Mouse (Mus musculus): ENCODE measurements around the gene Nudcd3. TPM values are rescaled to one million over a fixed set of nuclear protein-coding genes. Genes with fewer than 3 reads are reported as not detected.
"Not testable (repeated sequence)": the region's sequence is repeated elsewhere in the genome, so short reads cannot be mapped to it uniquely, and the experiment has no call there.

The Nudcd3 gene
- polyA plus RNA-seq, 1 experiment from 2014 or later: 38.6 TPM

DNA sequence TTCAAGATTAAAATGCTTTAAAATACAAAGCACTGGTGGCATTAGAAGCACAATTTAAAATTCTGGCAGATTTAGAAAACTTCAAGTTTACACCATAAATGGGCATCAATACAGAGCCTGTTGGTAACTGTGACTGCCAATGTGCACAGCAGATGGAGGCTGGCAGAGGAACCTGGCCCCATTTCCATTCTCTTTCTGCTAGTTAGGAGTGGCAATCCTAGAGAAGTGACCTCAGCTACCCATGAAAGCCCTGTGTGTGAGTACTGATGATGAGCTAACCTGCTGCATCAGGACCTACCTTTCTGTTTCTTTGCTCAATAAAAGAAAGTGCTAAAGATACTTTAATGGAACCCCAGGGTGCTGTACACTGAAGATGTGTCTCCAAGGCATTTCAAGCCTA, 90.2 kb downstream of the Nudcd3 start:
- H3K27ac ChIP-seq (ENCODE audit: low read depth): no peak overlapping the region
- H3K4me2 ChIP-seq: no peak overlapping the region
- DNase-seq (no peak), ATAC-seq (ENCODE audit: insufficient read depth) (no peak)
- H3K27me3 ChIP-seq (ENCODE audit: insufficient read depth, low read length): no peaks in the 10 kb centered on the region
- no peaks in the 10 kb centered on the region for H3K4me1 ChIP-seq (ENCODE audit: insufficient read depth)
- no peak overlapping the region for H3K4me3 ChIP-seq (ENCODE audit: low read depth, low read length)
- H3K9ac ChIP-seq: no peak overlapping the region
- no peak for TF ChIP-seq CTCF (IDR thresholded peaks at IDR 0.05; ENCODE audit: low read depth)
- peaks cover 49% of the 10 kb centered on the region for H3K36me3 ChIP-seq (ENCODE audit: insufficient read depth)
- H3K9me3 ChIP-seq (ENCODE audit: low read depth, low read length): no peaks in the 10 kb centered on the region

- ATAC-seq (ENCODE audit: insufficient read depth) (no peak), DNase-seq (no peak)
- Histone ChIP-seq H3K9me3 (ENCODE audit: low read depth, low read length) (no peaks in the 10 kb centered on the region), H3K9ac (no peak overlapping the region), H3K27me3 (ENCODE audit: insufficient read depth, low read length) (no peaks in the 10 kb centered on the region), H3K27ac (ENCODE audit: low read depth) (no peak overlapping the region), H3K36me3 (ENCODE audit: insufficient read depth) (peaks cover 43% of the 10 kb centered on the region), H3K4me1 (ENCODE audit: insufficient read depth) (no peaks in the 10 kb centered on the region), H3K4me3 (ENCODE audit: low read depth, low read length) (no peak overlapping the region), H3K4me2 (no peak overlapping the region)
- no peak for TF ChIP-seq CTCF (IDR thresholded peaks at IDR 0.05; ENCODE audit: low read depth)
- 88% methylated on average over 5 of the region's 5 CpGs for WGBS
Observed at GRCm38 (mm10) chr11:6108296-6108695, 91.9 kb downstream of the Nudcd3 start.

DNA sequence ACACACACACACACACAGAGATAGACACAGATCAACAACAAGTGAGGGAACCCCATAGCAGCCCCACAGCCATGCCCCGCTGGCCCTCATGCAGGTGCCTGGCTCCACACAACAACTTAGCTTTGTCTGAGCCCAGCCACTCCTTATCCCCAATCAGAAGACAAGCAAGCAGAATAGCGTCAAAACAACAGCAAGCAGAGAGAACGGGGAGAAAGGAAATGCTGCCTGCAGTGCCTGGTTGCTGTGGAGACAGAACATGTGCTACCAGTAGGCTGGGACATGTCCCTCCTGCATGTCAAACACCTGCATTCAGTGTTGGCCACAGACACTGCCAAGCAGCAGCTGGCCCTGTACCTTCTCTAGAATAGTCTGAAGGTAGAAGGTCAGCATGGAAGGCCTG, 92.5 kb downstream of the Nudcd3 start:
- H3K36me3 ChIP-seq (ENCODE audit: insufficient read depth): peaks cover 40% of the 10 kb centered on the region

GRCm38 (mm10) chr11:6104734-6105133, 95.5 kb downstream of the Nudcd3 start:
- Histone ChIP-seq H3K9ac (no peak overlapping the region), H3K4me3 (ENCODE audit: low read depth, low read length) (no peak overlapping the region), H3K27ac (ENCODE audit: low read depth) (no peak overlapping the region), H3K9me3 (ENCODE audit: low read depth, low read length) (no peaks in the 10 kb centered on the region), H3K36me3 (ENCODE audit: insufficient read depth) (peaks cover 21% of the 10 kb centered on the region), H3K27me3 (ENCODE audit: insufficient read depth, low read length) (no peaks in the 10 kb centered on the region), H3K4me2 (no peak overlapping the region), H3K4me1 (ENCODE audit: insufficient read depth) (no peaks in the 10 kb centered on the region)
- 81% methylated on average over 5 of the region's 5 CpGs for WGBS
- TF ChIP-seq CTCF (IDR thresholded peaks at IDR 0.05; ENCODE audit: low read depth): no peak
- ATAC-seq (ENCODE audit: insufficient read depth) (no peak), DNase-seq (no peak)

More for the DNA sequence above, 92.5 kb downstream of the Nudcd3 start:
- no peak overlapping the region for H3K4me3 ChIP-seq (ENCODE audit: low read depth, low read length)
- ATAC-seq (ENCODE audit: insufficient read depth): no peak
- H3K27me3 ChIP-seq (ENCODE audit: insufficient read depth, low read length): no peaks in the 10 kb centered on the region
- H3K27ac ChIP-seq (ENCODE audit: low read depth): no peak overlapping the region
- H3K4me1 ChIP-seq (ENCODE audit: insufficient read depth): no peaks in the 10 kb centered on the region
- no peak for TF ChIP-seq CTCF (IDR thresholded peaks at IDR 0.05; ENCODE audit: low read depth)
- no peak for DNase-seq
- H3K9me3 ChIP-seq (ENCODE audit: low read depth, low read length): no peaks in the 10 kb centered on the region
- WGBS: 78% methylated on average over 3 of the region's 3 CpGs
- no peak overlapping the region for H3K9ac ChIP-seq
- H3K4me2 ChIP-seq: no peak overlapping the region

DNA sequence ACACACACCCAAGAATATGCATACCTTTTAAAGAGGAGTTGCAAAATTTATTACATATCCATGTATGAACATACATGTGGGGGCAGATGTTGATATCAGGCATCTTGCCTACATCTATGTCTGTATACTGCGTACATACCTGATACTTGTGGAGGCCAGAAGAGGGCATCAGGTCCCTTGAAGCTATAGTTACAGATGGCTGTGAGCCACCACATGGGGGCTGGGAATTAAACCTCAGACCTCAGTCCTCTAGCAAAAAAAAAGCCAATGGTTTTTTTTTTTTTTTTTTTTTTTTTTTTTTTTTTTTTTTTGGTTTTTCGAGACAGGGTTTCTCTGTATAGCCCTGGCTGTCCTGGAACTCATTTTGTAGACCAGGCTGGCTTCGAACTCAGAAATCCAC, 103.6 kb downstream of the Nudcd3 start:
- not testable (repeated sequence) for H3K4me1 ChIP-seq (ENCODE audit: insufficient read depth)

GRCm38 (mm10) chr11:6086991-6087390, 113.2 kb downstream of the Nudcd3 start:
- H3K36me3 ChIP-seq (ENCODE audit: insufficient read depth): no peaks in the 10 kb centered on the region
- TF ChIP-seq CTCF (IDR thresholded peaks at IDR 0.05; ENCODE audit: low read depth): no peak
- no peak overlapping the region for H3K4me2 ChIP-seq
- H3K9ac ChIP-seq: no peak overlapping the region
- H3K27me3 ChIP-seq (ENCODE audit: insufficient read depth, low read length): no peaks in the 10 kb centered on the region
- peak; percentile 14 for DNase-seq
- ATAC-seq (ENCODE audit: insufficient read depth): no peak
- no peaks in the 10 kb centered on the region for H3K9me3 ChIP-seq (ENCODE audit: low read depth, low read length)
- no peaks in the 10 kb centered on the region for H3K4me1 ChIP-seq (ENCODE audit: insufficient read depth)
- no peak overlapping the region for H3K4me3 ChIP-seq (ENCODE audit: low read depth, low read length)
- H3K27ac ChIP-seq (ENCODE audit: low read depth): no peak overlapping the region
- 46% methylated on average over 4 of the region's 4 CpGs for WGBS

More for the DNA sequence above, 103.6 kb downstream of the Nudcd3 start:
- not testable (repeated sequence) for H3K36me3 ChIP-seq (ENCODE audit: insufficient read depth); H3K27me3 ChIP-seq (ENCODE audit: insufficient read depth, low read length); ATAC-seq (ENCODE audit: insufficient read depth); H3K9me3 ChIP-seq (ENCODE audit: low read depth, low read length); H3K4me2 ChIP-seq; H3K4me3 ChIP-seq (ENCODE audit: low read depth, low read length); DNase-seq; H3K9ac ChIP-seq; H3K27ac ChIP-seq (ENCODE audit: low read depth)
- 100% methylated on average over 2 of the region's 3 CpGs for WGBS

- H3K4me3 ChIP-seq (ENCODE audit: low read depth, low read length): no peak overlapping the region
- no peak overlapping the region for H3K27ac ChIP-seq (ENCODE audit: low read depth)
- no peaks in the 10 kb centered on the region for H3K36me3 ChIP-seq (ENCODE audit: insufficient read depth)
- no peak overlapping the region for H3K4me2 ChIP-seq
- DNase-seq: no peak
- H3K9ac ChIP-seq: no peak overlapping the region
- H3K27me3 ChIP-seq (ENCODE audit: insufficient read depth, low read length): no peaks in the 10 kb centered on the region
- 83% methylated on average over 2 of the region's 2 CpGs for WGBS
- no peak for ATAC-seq (ENCODE audit: insufficient read depth)
- H3K9me3 ChIP-seq (ENCODE audit: low read depth, low read length): no peaks in the 10 kb centered on the region
- no peak for TF ChIP-seq CTCF (IDR thresholded peaks at IDR 0.05; ENCODE audit: low read depth)
- no peaks in the 10 kb centered on the region for H3K4me1 ChIP-seq (ENCODE audit: insufficient read depth)
Observed at GRCm38 (mm10) chr11:6078737-6079136, 121.5 kb downstream of the Nudcd3 start.

DNA sequence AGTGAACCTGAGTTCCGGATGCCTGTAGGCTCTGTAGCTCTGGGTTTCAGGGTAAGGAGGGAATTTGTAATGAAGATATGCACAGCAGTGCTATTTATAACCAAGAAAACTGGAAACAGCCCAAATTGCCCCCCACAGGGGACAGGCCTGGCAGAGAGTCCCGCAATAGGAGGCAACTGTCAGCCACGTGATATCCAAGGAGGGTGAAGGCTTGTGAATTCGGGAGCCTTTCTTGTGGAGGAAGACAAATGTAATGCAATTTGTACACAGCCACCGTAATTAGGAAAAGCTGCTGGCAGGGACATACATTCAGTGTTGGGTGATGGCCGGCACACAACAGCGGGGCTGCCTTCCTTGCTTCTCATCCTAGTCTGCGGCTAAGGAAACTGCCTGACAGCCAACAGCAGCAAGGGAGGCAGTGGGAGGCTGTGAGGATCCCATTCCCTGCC, 124.6 kb downstream of the Nudcd3 start:
- H3K9ac ChIP-seq: no peak overlapping the region
- WGBS: 50% methylated on average over 8 of the region's 8 CpGs
- TF ChIP-seq CTCF (IDR thresholded peaks at IDR 0.05; ENCODE audit: low read depth): no peak
- H3K27ac ChIP-seq (ENCODE audit: low read depth): no peak overlapping the region
- no peaks in the 10 kb centered on the region for H3K9me3 ChIP-seq (ENCODE audit: low read depth, low read length)
- H3K27me3 ChIP-seq (ENCODE audit: insufficient read depth, low read length): no peaks in the 10 kb centered on the region
- no peaks in the 10 kb centered on the region for H3K4me1 ChIP-seq (ENCODE audit: insufficient read depth)
- DNase-seq (peak; percentile 55), ATAC-seq (ENCODE audit: insufficient read depth) (peak; percentile 56; the same call in 1 of the 2 replicates)
- H3K4me3 ChIP-seq (ENCODE audit: low read depth, low read length): no peak overlapping the region
- no peaks in the 10 kb centered on the region for H3K36me3 ChIP-seq (ENCODE audit: insufficient read depth)
- no peak overlapping the region for H3K4me2 ChIP-seq

Data from lung, embryonic 14.5 days (tissue).